Mouse (Mus musculus) telencephalon, adult 2 months (tissue): ENCODE measurements at regions not wholly inside any gene's neighbourhood (a gene's known extent, or its start where the extent isn't known, plus 50 kb on each side); places are given as distances from the start of the nearest gene placed in this dataset.

Source experiments
- DNase-seq: peaks from one replicate; pipeline ENCODE4 v3.0.0-alpha.2; 2011; ENCODE audit warnings: low read depth, low spot score

DNA sequence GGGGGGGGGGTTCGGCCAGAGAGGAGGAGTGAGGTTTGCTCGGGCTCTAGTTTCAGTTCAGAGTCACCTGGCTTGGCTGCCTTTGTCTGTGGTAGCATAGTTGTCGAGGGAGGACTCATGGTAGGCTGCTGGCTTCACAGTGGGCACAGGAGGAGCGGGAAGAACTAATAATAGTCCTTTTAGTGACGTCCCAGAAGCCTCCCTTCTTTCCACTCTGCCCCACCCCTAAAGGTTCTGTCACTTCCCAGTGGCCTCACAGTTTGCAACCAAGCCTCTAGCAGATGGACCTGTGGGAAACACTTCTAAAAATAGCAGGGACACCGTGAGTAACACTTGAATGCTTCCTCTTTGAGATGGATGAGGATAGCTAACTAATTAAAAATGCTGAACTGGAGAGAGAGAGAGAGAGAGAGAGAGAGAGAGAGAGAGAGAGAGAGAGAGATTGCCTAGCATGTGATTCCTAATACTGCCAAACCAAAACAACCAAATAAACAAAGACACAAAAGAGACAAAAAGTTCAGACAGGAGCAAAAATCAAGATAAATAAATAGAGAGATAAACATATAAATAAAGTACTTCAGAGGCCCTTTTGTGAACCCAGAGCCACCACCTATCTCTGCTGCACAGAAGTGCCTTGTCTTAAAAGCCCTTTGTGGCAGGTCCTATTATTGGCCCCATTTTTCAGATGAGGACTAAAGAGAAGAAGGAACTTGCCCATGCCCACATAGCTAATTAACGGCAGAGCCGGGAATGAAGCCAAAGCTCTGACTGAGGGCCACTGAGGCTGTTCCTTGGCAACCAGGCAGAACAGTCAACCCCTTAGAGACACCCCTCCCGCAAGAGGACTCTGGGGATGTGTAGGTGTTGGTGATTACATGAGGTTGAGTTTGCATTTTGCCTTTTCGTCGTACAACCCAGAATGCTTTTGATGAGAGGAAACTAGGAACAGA, 54.0 kb upstream of the Serp2 start:
- DNase-seq: peak; percentile 72
